ENCODE assay signal across 8 mouse cellular contexts in genomic region chr7:3629543-3630477, GRCm38 (mm10). TPM values are rescaled to one million over a fixed set of nuclear protein-coding genes. Genes with fewer than 3 reads are reported as not detected.
DNase-seq lines count a peak whose midpoint lies in the region; ATAC-seq and TF ChIP-seq lines count a peak whose summit lies in the region.

Tfpt (minus strand) TSS chr7:3629929.
Prpf31 (plus strand) TSS chr7:3629985.

- H3K27ac ChIP-seq in hindbrain, embryonic 10.5 days, result peak within 1 kb of the TSS; percentile 89
- H3K27ac ChIP-seq in lung, postnatal 0 days (ENCODE audit: low read length), result peak within 1 kb of the TSS; percentile 94

- H3K4me3 ChIP-seq in hindbrain, embryonic 10.5 days, result peak within 1 kb of the TSS; percentile 83
- peak within 1 kb of the TSS; percentile 65 for H3K4me3 ChIP-seq in lung, postnatal 0 days (ENCODE audit: low read depth, low read length)

- peaks cover 25% of the 10 kb centered on the region for H3K4me1 ChIP-seq in hindbrain, embryonic 10.5 days (replicated peaks)
- H3K4me1 ChIP-seq in lung, postnatal 0 days (ENCODE audit: insufficient read depth, low read depth, low read length), result peaks cover 11% of the 10 kb centered on the region; the same call in 1 of the 2 replicates

- 1% methylated on average over 47 of the region's 47 CpGs for WGBS in hindbrain, embryonic 10.5 days
- 1% methylated on average over 47 of the region's 47 CpGs for WGBS in lung, postnatal 0 days

- no peaks in the 10 kb centered on the region for H3K27me3 ChIP-seq in hindbrain, embryonic 10.5 days (ENCODE audit: insufficient read depth, poor library complexity, severe bottlenecking)
- no peaks in the 10 kb centered on the region for H3K27me3 ChIP-seq in lung, postnatal 0 days (replicated peaks; ENCODE audit: insufficient read depth, low read length)

- H3K4me2 ChIP-seq in lung, postnatal 0 days (replicated peaks; ENCODE audit: low read depth, low read length), result peak within 1 kb of the TSS; percentile 76

- TF ChIP-seq CTCF in lung, postnatal 0 days (IDR thresholded peaks at IDR 0.05), result no peak

- DNase-seq in MEL-GATA-1-ER (ENCODE audit: extremely low read depth, low read depth), result peak; percentile 95
- DNase-seq in cerebellum, adult 8-10 months, result peak; percentile 94
- peak; percentile 96 for DNase-seq in forelimb bud, embryonic 11.5 days (ENCODE audit: low read depth, low spot score)
- peak; percentile 95 for DNase-seq in hindbrain, embryonic 10.5 days (ENCODE audit: low spot score)
- DNase-seq in layer of hippocampus, adult 9-11 months, result peak; percentile 94
- DNase-seq in lung, postnatal 0 days (ENCODE audit: low spot score), result peak; percentile 98
- peak; percentile 87 for DNase-seq in ovary, postnatal 14 days (ENCODE audit: low spot score)
- peak; percentile 92 for DNase-seq in thymus, postnatal 14 days

- ATAC-seq in lung, postnatal 0 days, result peak; percentile 94

- H3K9me3 ChIP-seq in hindbrain, embryonic 10.5 days, result no peaks in the 10 kb centered on the region
- H3K9me3 ChIP-seq in lung, postnatal 0 days (ENCODE audit: low read length), result no peaks in the 10 kb centered on the region

- peak; percentile 85 for TF ChIP-seq EP300 in lung, postnatal 0 days (IDR thresholded peaks at IDR 0.05)

- peaks cover 52% of the 10 kb centered on the region for H3K36me3 ChIP-seq in hindbrain, embryonic 10.5 days
- peaks cover 1% of the 10 kb centered on the region; the same call in 1 of the 2 replicates for H3K36me3 ChIP-seq in lung, postnatal 0 days (ENCODE audit: insufficient read depth, low read length)

- H3K9ac ChIP-seq in lung, postnatal 0 days (replicated peaks; ENCODE audit: low read depth), result peak within 1 kb of the TSS; percentile 69

RNA-seq across cellular contexts. Expression of gene Tfpt, which starts in this region (rescaled TPM):
- 31.7 and 41.3 TPM in 2 replicates for polyA plus RNA-seq in hindbrain, embryonic 10.5 days (2016; fragmentation: Nextera tagmentation; extraction: Ambion mirVana)
- 16.3 and 16.7 TPM in 2 replicates for polyA plus RNA-seq in lung, postnatal 0 days (2015; fragmentation: Nextera tagmentation; extraction: Ambion mirVana)

RNA-seq across cellular contexts. Expression of gene Prpf31, which starts in this region (rescaled TPM):
- polyA plus RNA-seq in hindbrain, embryonic 10.5 days (2016; fragmentation: Nextera tagmentation; extraction: Ambion mirVana), result 148 and 168 TPM in 2 replicates
- polyA plus RNA-seq in lung, postnatal 0 days (2015; fragmentation: Nextera tagmentation; extraction: Ambion mirVana), result 36.6 and 39.0 TPM in 2 replicates

Comparison
In these comparisons a context has a peak if more than half of its experiments do, and no peak if none do; other contexts are left out.
1. Peak in every context shown above with its lines: DNase-seq, ATAC-seq, H3K4me3 ChIP-seq and H3K27ac ChIP-seq.